Mouse (Mus musculus) stomach, postnatal 0 days (tissue): Measurements from ENCODE around the gene Frs3. TPM values are rescaled to one million over a fixed set of nuclear protein-coding genes. Genes with fewer than 3 reads are reported as not detected.
A peak's percentile ranks its signal among the peaks of the same experiment; 100 is the strongest.

Source experiments
- ATAC-seq: fragments of 200-750 bp; cut with Nextera tagmentation; 2 replicates; pipeline ENCODE4 v1.8.0; 2017; ENCODE audit not compliant: low FRiP score, low TSS enrichment
- DNase-seq: peaks from one replicate; pipeline ENCODE4 v3.0.0-alpha.2; 2016; ENCODE audit warnings: low spot score
- H3K27ac ChIP-seq: fragments of 300-500 bp; sonication (generic); replicated peaks from 2 replicates; pipeline ENCODE4 v1.5.1; 2014; ENCODE audit warnings: mild to moderate bottlenecking, control low read depth
- H3K27me3 ChIP-seq: fragments of 300-500 bp; sonication (generic); 2 replicates; pipeline ENCODE4 v1.6.1; 2014; ENCODE audit warnings: low read length; ENCODE audit not compliant: control insufficient read depth, insufficient read depth
- H3K36me3 ChIP-seq: fragments of 300-500 bp; sonication (generic); 2 replicates; pipeline ENCODE4 v1.6.1; 2014; ENCODE audit warnings: low read length, mixed read lengths; ENCODE audit not compliant: control insufficient read depth, insufficient read depth
- H3K4me1 ChIP-seq: fragments of 300-500 bp; sonication (generic); replicated peaks from 2 replicates; pipeline ENCODE4 v1.6.1; 2014; ENCODE audit warnings: antibody characterized with exemption; ENCODE audit not compliant: control insufficient read depth, insufficient read depth
- H3K4me2 ChIP-seq: fragments of 300-500 bp; sonication (generic); replicated peaks from 2 replicates; pipeline ENCODE4 v1.6.1; 2014; ENCODE audit warnings: low read depth, mild to moderate bottlenecking, control low read depth, moderate library complexity
- H3K4me3 ChIP-seq: fragments of 300-500 bp; sonication (generic); 2 replicates; pipeline ENCODE4 v1.5.1; 2014; ENCODE audit warnings: low read depth, low read length, control low read depth
- H3K9ac ChIP-seq: fragments of 300-500 bp; sonication (generic); 2 replicates; pipeline ENCODE4 v1.6.1; 2014; ENCODE audit warnings: mild to moderate bottlenecking, low read length, control low read depth, mixed read lengths
- H3K9me3 ChIP-seq: fragments of 300-500 bp; sonication (generic); 2 replicates; pipeline ENCODE4 v1.6.1; 2016; ENCODE audit warnings: low read length; ENCODE audit not compliant: control insufficient read depth
- CTCF ChIP-seq: IDR thresholded peaks from 2 replicates; pipeline ENCODE4 v1.5.1; 2016; ENCODE audit warnings: antibody characterized with exemption, low read depth, mild to moderate bottlenecking, moderate library complexity
- EP300 ChIP-seq: optimal IDR thresholded peaks from 2 replicates; pipeline ENCODE3; 2016; ENCODE audit warnings: antibody characterized with exemption
- WGBS: fragments of 180-500 bp; shearing (Covaris S2); extraction: QIAGEN DNeasy Blood & Tissue Kit; methylation state at CpG from one replicate; pipeline ENCODE4 v1.1.7; 2014; 5-methylcytosine and 5-hydroxymethylcytosine counted together
- polyA plus RNA-seq: library from polyadenylated mRNA; unstranded; fragments of >200 nt; fragmentation: Nextera tagmentation; extraction: Ambion mirVana; gene quantifications from 2 replicates; pipeline ENCODE4 v1.2.1, GENCODE M21; 2015

Gene Frs3
- polyA plus RNA-seq, 1 experiment from 2014 or later, result 2.7 TPM

DNA sequence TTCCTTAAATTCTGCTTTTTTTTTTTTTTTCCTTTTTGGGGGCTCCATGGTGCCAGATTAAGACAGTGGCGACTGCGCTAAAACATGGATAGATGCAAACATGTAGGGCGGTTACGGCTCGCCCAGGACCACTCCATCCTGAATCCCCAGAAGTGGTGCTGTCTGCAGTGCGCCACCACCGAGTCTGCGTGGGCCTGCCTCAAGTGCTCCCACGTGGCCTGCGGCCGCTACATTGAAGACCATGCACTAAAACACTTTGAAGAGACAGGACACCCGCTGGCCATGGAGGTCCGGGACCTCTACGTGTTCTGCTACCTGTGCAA is 16.9 kb upstream of the Frs3 start:
- H3K36me3 ChIP-seq, result no peaks in the 10 kb centered on the region
- no peaks in the 10 kb centered on the region for H3K27me3 ChIP-seq
- ATAC-seq (no peak; the same call in 1 of the 2 replicates), DNase-seq (no peak)
- 39% methylated on average over 14 of the region's 14 CpGs for WGBS
- no peak overlapping the region for H3K27ac ChIP-seq
- peak overlapping the region; percentile 45 for H3K4me3 ChIP-seq
- no peaks in the 10 kb centered on the region for H3K9me3 ChIP-seq
- peak overlapping the region; percentile 81 for H3K4me2 ChIP-seq
- H3K9ac ChIP-seq, result peak overlapping the region; percentile 61
- TF ChIP-seq EP300 (no peak), CTCF (no peak)
- H3K4me1 ChIP-seq, result peaks cover 4% of the 10 kb centered on the region

DNA sequence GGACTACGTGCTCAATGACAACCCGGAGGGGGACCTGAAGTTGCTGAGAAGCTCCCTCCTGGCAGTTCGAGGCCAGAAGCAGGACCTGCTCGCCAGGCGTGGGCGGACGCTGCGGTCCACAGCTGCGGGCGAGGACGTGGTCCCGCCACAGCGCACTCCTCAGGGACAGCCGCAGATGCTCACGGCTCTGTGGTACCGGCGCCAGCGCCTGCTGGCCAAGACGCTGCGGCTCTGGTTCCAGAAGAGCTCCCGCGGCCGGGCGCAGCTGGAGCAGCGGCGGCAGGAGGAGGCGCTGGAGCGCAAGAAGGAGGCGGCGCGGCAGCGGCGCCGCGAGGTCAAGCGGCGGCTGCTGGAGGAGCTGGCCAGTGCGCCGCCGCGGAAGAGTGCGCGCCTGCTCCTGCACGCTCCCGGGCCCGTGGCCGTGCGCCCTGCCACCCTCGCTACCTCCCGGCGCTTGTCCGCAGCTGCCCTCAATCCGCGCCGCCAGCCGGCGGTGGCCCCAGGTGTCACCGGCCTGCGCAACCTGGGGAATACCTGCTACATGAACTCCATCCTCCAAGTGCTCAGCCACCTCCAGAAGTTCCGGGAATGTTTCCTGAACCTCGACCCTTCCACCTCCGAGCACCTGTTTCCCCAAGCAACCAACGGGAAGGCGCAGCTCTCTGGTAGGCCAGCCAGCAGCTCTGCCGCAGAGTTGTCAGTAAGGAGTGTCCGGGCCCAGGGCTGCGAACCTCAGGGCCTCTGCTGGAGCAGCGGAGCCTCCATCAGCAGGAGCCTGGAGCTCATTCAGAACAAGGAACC is 16.3 kb upstream of the Frs3 start:
- H3K36me3 ChIP-seq, result no peaks in the 10 kb centered on the region
- no peak for TF ChIP-seq EP300
- TF ChIP-seq CTCF, result peak; percentile 57
- peak overlapping the region; percentile 61 for H3K9ac ChIP-seq
- 6% methylated on average over 65 of the region's 68 CpGs for WGBS
- no peaks in the 10 kb centered on the region for H3K9me3 ChIP-seq
- ATAC-seq, result peak; percentile 80
- no peaks in the 10 kb centered on the region for H3K27me3 ChIP-seq
- peak overlapping the region; percentile 45 for H3K4me3 ChIP-seq
- H3K4me2 ChIP-seq, result peak overlapping the region; percentile 81
- peaks cover 4% of the 10 kb centered on the region for H3K4me1 ChIP-seq
- peak overlapping the region; percentile 56 for H3K27ac ChIP-seq
- DNase-seq, result peak; percentile 82

GRCm38 (mm10) chr17:47676581-47676980 is 12.2 kb upstream of the Frs3 start:
- Histone ChIP-seq H3K36me3 (0 out of 2 replicates have a peak, but pooled peaks cover 1% of the 10 kb centered on the region), H3K4me2 (no peak overlapping the region), H3K27ac (no peak overlapping the region), H3K4me3 (no peak overlapping the region), H3K4me1 (peaks cover 4% of the 10 kb centered on the region), H3K27me3 (no peaks in the 10 kb centered on the region), H3K9ac (no peak overlapping the region), H3K9me3 (no peaks in the 10 kb centered on the region)
- TF ChIP-seq EP300 (no peak), CTCF (peak; percentile 96)
- 17% methylated on average over 9 of the region's 9 CpGs for whole genome bisulfite sequencing
- no peak for ATAC-seq
- peak; percentile 76 for DNase-seq

GRCm38 (mm10) chr17:47678238-47678637 is 10.6 kb upstream of the Frs3 start:
- Histone ChIP-seq H3K4me1 (no peaks in the 10 kb centered on the region), H3K4me3 (no peak overlapping the region), H3K36me3 (0 out of 2 replicates have a peak, but pooled peaks cover 3% of the 10 kb centered on the region), H3K4me2 (no peak overlapping the region), H3K9me3 (no peaks in the 10 kb centered on the region), H3K9ac (no peak overlapping the region), H3K27ac (no peak overlapping the region), H3K27me3 (no peaks in the 10 kb centered on the region)
- DNase-seq, result no peak
- WGBS, result 66% methylated on average over 5 of the region's 5 CpGs
- TF ChIP-seq EP300 (no peak), CTCF (no peak)
- peak; percentile 78; the same call in 1 of the 2 replicates for ATAC-seq

GRCm38 (mm10) chr17:47678702-47679101 is 10.1 kb upstream of the Frs3 start:
- Histone ChIP-seq H3K9ac (no peak overlapping the region), H3K4me1 (no peaks in the 10 kb centered on the region), H3K27me3 (no peaks in the 10 kb centered on the region), H3K27ac (no peak overlapping the region), H3K4me3 (no peak overlapping the region), H3K36me3 (0 out of 2 replicates have a peak, but pooled peaks cover 3% of the 10 kb centered on the region), H3K9me3 (no peaks in the 10 kb centered on the region), H3K4me2 (no peak overlapping the region)
- no peak for DNase-seq
- WGBS, result 67% methylated on average over 5 of the region's 5 CpGs
- TF ChIP-seq EP300, result no peak
- TF ChIP-seq CTCF, result no peak
- no peak for ATAC-seq

GRCm38 (mm10) chr17:47682836-47683235 is 6.0 kb upstream of the Frs3 start:
- no peak overlapping the region for H3K4me3 ChIP-seq
- 0 out of 2 replicates have a peak, but pooled peaks cover 5% of the 10 kb centered on the region for H3K36me3 ChIP-seq
- WGBS, result 67% methylated on average over 4 of the region's 4 CpGs
- no peaks in the 10 kb centered on the region for H3K27me3 ChIP-seq
- H3K27ac ChIP-seq, result no peak overlapping the region
- H3K9me3 ChIP-seq, result no peaks in the 10 kb centered on the region
- H3K4me1 ChIP-seq, result 0 out of 2 replicates have a peak, but pooled peaks cover 3% of the 10 kb centered on the region
- TF ChIP-seq EP300, result no peak
- TF ChIP-seq CTCF, result no peak
- no peak overlapping the region for H3K9ac ChIP-seq
- H3K4me2 ChIP-seq, result no peak overlapping the region
- DNase-seq (no peak), ATAC-seq (no peak)
